26 mouse cellular contexts compared by ENCODE assay signal in genomic region chr3:35703528-35704327, GRCm38 (mm10). TPM values are rescaled to one million over a fixed set of nuclear protein-coding genes. Genes with fewer than 3 reads are reported as not detected.
DNase-seq lines count a peak whose midpoint lies in the region; ATAC-seq and TF ChIP-seq lines count a peak whose summit lies in the region.
"Had no signal": no experiment of that assay in that cellular context is flagged by ENCODE, and none has a peak within 500 bp of the region (broad histone marks: within the 10 kb centered on the region; RNA-seq: fewer than 3 reads in every experiment).

No protein-coding gene starts in this region.

- no peaks in the 10 kb centered on the region for H3K9me3 ChIP-seq in heart, embryonic 11.5 days (replicated peaks; ENCODE audit: control insufficient read depth, low read length)
- H3K9me3 ChIP-seq in heart, embryonic 12.5 days (replicated peaks), result no peaks in the 10 kb centered on the region
- no peaks in the 10 kb centered on the region for H3K9me3 ChIP-seq in intestine, embryonic 15.5 days
- H3K9me3 ChIP-seq: forebrain, embryonic 10.5 days; forebrain, embryonic 13.5 days; G1E; heart, embryonic 13.5 days had no signal

- H3K4me1 ChIP-seq in heart, embryonic 11.5 days (ENCODE audit: control insufficient read depth, insufficient read depth, low read length), result no peaks in the 10 kb centered on the region
- no peaks in the 10 kb centered on the region for H3K4me1 ChIP-seq in heart, embryonic 12.5 days (replicated peaks)
- H3K4me1 ChIP-seq in intestine, embryonic 15.5 days (replicated peaks), result no peaks in the 10 kb centered on the region
- peaks cover 20% of the 10 kb centered on the region; the same call in 1 of the 2 replicates for H3K4me1 ChIP-seq in small intestine, adult 2 months (ENCODE audit: control insufficient read depth, insufficient read depth, insufficient read length, low read length)
- H3K4me1 ChIP-seq: forebrain, embryonic 10.5 days; forebrain, embryonic 13.5 days; heart, embryonic 13.5 days had no signal

- ATAC-seq in heart, embryonic 11.5 days (replicated peaks; ENCODE audit: insufficient number of reproducible peaks, low FRiP score, low TSS enrichment), result no peak
- no peak for ATAC-seq in heart, embryonic 12.5 days (ENCODE audit: insufficient number of reproducible peaks, low FRiP score)
- ATAC-seq in intestine, embryonic 15.5 days, result peak; percentile 84
- ATAC-seq in CD4-positive, CD25-positive, alpha-beta regulatory T cell, adult 4 months, result no peak
- ATAC-seq: forebrain, embryonic 13.5 days; forebrain, embryonic 16.5 days; hindbrain, postnatal 0 days; inflammation-experienced regulatory T-cells, adult 6 months; Patski had no signal

- H3K4me2 ChIP-seq in heart, embryonic 11.5 days, result no peak overlapping the region
- H3K4me2 ChIP-seq in heart, embryonic 12.5 days, result no peak overlapping the region
- H3K4me2 ChIP-seq in intestine, embryonic 15.5 days (replicated peaks), result no peak overlapping the region
- H3K4me2 ChIP-seq: forebrain, embryonic 13.5 days; heart, embryonic 13.5 days; hindbrain, embryonic 14.5 days had no signal

- no peaks in the 10 kb centered on the region for H3K36me3 ChIP-seq in heart, embryonic 11.5 days (ENCODE audit: control insufficient read depth, insufficient read depth, low read length)
- no peaks in the 10 kb centered on the region for H3K36me3 ChIP-seq in heart, embryonic 12.5 days
- H3K36me3 ChIP-seq in intestine, embryonic 15.5 days, result no peaks in the 10 kb centered on the region
- H3K36me3 ChIP-seq in small intestine, adult 2 months (ENCODE audit: control insufficient read depth, insufficient read depth, low read length), result no peaks in the 10 kb centered on the region
- H3K36me3 ChIP-seq: forebrain, embryonic 10.5 days; G1E; heart, embryonic 13.5 days had no signal

- peak; percentile 15 for DNase-seq in adrenal gland, adult 2 months
- no peak for DNase-seq in adrenal gland, adult 18-20 months (ENCODE audit: low spot score in 2 of 2)
- DNase-seq in kidney, adult 18-20 months, result no peak
- DNase-seq: cerebellum, adult 11-12 months; cerebellum, adult 8-10 months; cerebellum, postnatal 14 days; gastrocnemius, postnatal 14 days; heart, adult 11 months; heart, postnatal 14 days; heart, postnatal 4 days; kidney, adult 8-10 months had no signal

- H3K27ac ChIP-seq in heart, embryonic 11.5 days (ENCODE audit: low read depth, low read length), result no peak overlapping the region
- H3K27ac ChIP-seq in heart, embryonic 12.5 days (ENCODE audit: poor library complexity, severe bottlenecking), result no peak overlapping the region
- no peak overlapping the region for H3K27ac ChIP-seq in intestine, embryonic 15.5 days
- H3K27ac ChIP-seq in small intestine, adult 2 months (ENCODE audit: insufficient read depth, low read depth, low read length), result peak overlapping the region; percentile 49; the same call in 1 of the 2 replicates
- H3K27ac ChIP-seq: forebrain, embryonic 10.5 days; forebrain, embryonic 13.5 days; heart, embryonic 13.5 days; hindbrain, embryonic 14.5 days; hindbrain, postnatal 0 days had no signal

- no peak overlapping the region for H3K4me3 ChIP-seq in heart, embryonic 11.5 days (ENCODE audit: low read depth, low read length)
- no peak overlapping the region for H3K4me3 ChIP-seq in heart, embryonic 12.5 days
- H3K4me3 ChIP-seq in intestine, embryonic 15.5 days (replicated peaks), result no peak overlapping the region
- H3K4me3 ChIP-seq in small intestine, adult 2 months (ENCODE audit: low read depth, low read length), result no peak overlapping the region
- H3K4me3 ChIP-seq: forebrain, embryonic 10.5 days; forebrain, embryonic 13.5 days; heart, embryonic 13.5 days had no signal

- TF ChIP-seq CTCF in small intestine, adult 2 months (IDR thresholded peaks at IDR 0.05; ENCODE audit: extremely low read depth, insufficient read length, insufficient replicate concordance, low read depth, low read length), result no peak

- no peaks in the 10 kb centered on the region for H3K27me3 ChIP-seq in heart, embryonic 11.5 days (ENCODE audit: control insufficient read depth, insufficient read depth, low read length)
- H3K27me3 ChIP-seq in heart, embryonic 12.5 days (replicated peaks), result no peaks in the 10 kb centered on the region
- no peaks in the 10 kb centered on the region for H3K27me3 ChIP-seq in intestine, embryonic 15.5 days (replicated peaks)
- no peaks in the 10 kb centered on the region for H3K27me3 ChIP-seq in small intestine, adult 2 months (ENCODE audit: control insufficient read depth, insufficient read depth, low read length)
- H3K27me3 ChIP-seq: CH12.LX; forebrain, embryonic 13.5 days; heart, embryonic 13.5 days had no signal

- H3K9ac ChIP-seq in heart, embryonic 11.5 days (ENCODE audit: low read depth, low read length), result 0 out of 2 replicates have a peak overlapping the region, but pooled peaks have one; percentile 10
- H3K9ac ChIP-seq in heart, embryonic 12.5 days, result no peak overlapping the region
- no peak overlapping the region for H3K9ac ChIP-seq in intestine, embryonic 15.5 days
- H3K9ac ChIP-seq: forebrain, embryonic 13.5 days; heart, embryonic 13.5 days; hindbrain, embryonic 14.5 days had no signal

- TF ChIP-seq POLR2A in small intestine, adult 2 months (IDR thresholded peaks at IDR 0.05; ENCODE audit: low read depth, low read length), result no peak

- 72% methylated on average over 8 of the region's 8 CpGs for WGBS in heart, embryonic 11.5 days (ENCODE audit: insufficient replicate concordance)
- whole genome bisulfite sequencing in heart, embryonic 12.5 days, result 73% methylated on average over 8 of the region's 8 CpGs
- WGBS in intestine, embryonic 15.5 days, result 58% methylated on average over 8 of the region's 8 CpGs
- 52% methylated on average over 8 of the region's 8 CpGs for WGBS in small intestine, adult 2 months

RNA-seq across cellular contexts. Expression of gene Atp11b, which starts 50.2 kb away (rescaled TPM):
- total RNA-seq in adrenal gland, adult 2 months (2021), result 10 to 100 TPM; 36.9 to 39.5 TPM
- 3.9 and 4.6 TPM in 2 replicates for polyA plus RNA-seq in adrenal gland, adult 2 months (2012; rRNA removed)
- 10 to 100 TPM; 35.7 to 41.4 TPM for total RNA-seq in adrenal gland, adult 18-20 months (2021)
- polyA plus RNA-seq in heart, embryonic 11.5 days (2014; fragmentation: Nextera tagmentation; extraction: Ambion mirVana), result 29.8 and 33.3 TPM in 2 replicates
- 32.1 and 34.2 TPM in 2 replicates for polyA plus RNA-seq in heart, embryonic 12.5 days (2016; fragmentation: Nextera tagmentation; extraction: Ambion mirVana)
- polyA plus RNA-seq in intestine, embryonic 15.5 days (2015; fragmentation: Nextera tagmentation; extraction: Ambion mirVana), result 43.2 and 44.4 TPM in 2 replicates
- 8.7 and 25.9 TPM in 2 replicates for polyA plus RNA-seq in small intestine, adult 2 months (2012; rRNA removed)
- 10 to 100 TPM; 69.0 to 82.0 TPM for polyA plus RNA-seq in CD4-positive, CD25-positive, alpha-beta regulatory T cell, adult 4 months (2017; shearing (Covaris generic))
